Mouse (Mus musculus) hindbrain, embryonic 12.5 days (tissue): ENCODE measurements at regions not wholly inside any gene's neighbourhood (a gene's known extent, or its start where the extent isn't known, plus 50 kb on each side); places are given as distances from the start of the nearest gene placed in this dataset.

Experiments
- ATAC-seq: fragments of 200-750 bp; cut with Nextera tagmentation; 2 replicates; pipeline ENCODE4 v1.8.0; 2017; ENCODE audit warnings: moderate TSS enrichment; ENCODE audit not compliant: low FRiP score
- H3K27ac ChIP-seq: fragments of 300-500 bp; sonication (generic); 2 replicates; pipeline ENCODE4 v1.5.1; 2016; ENCODE audit warnings: mild to moderate bottlenecking
- H3K27me3 ChIP-seq: fragments of 300-500 bp; sonication (generic); 2 replicates; pipeline ENCODE4 v1.6.1; 2016; ENCODE audit warnings: mild to moderate bottlenecking
- H3K36me3 ChIP-seq: fragments of 300-500 bp; sonication (generic); 2 replicates; pipeline ENCODE4 v1.6.1; 2016; ENCODE audit warnings: mild to moderate bottlenecking
- H3K4me1 ChIP-seq: fragments of 300-500 bp; sonication (generic); 2 replicates; pipeline ENCODE4 v1.6.1; 2016
- H3K4me2 ChIP-seq: fragments of 300-500 bp; sonication (generic); replicated peaks from 2 replicates; pipeline ENCODE4 v1.6.1; 2016; ENCODE audit warnings: mild to moderate bottlenecking
- H3K4me3 ChIP-seq: fragments of 300-500 bp; sonication (generic); 2 replicates; pipeline ENCODE4 v1.5.1; 2016; ENCODE audit warnings: mild to moderate bottlenecking
- H3K9ac ChIP-seq: fragments of 300-500 bp; sonication (generic); 2 replicates; pipeline ENCODE4 v1.6.1; 2016; ENCODE audit warnings: mild to moderate bottlenecking, moderate library complexity
- H3K9me3 ChIP-seq: fragments of 300-500 bp; sonication (generic); replicated peaks from 2 replicates; pipeline ENCODE4 v1.6.1; 2016; ENCODE audit warnings: mild to moderate bottlenecking
- WGBS: fragments of 180-500 bp; shearing (Covaris S2); methylation state at CpG from one replicate; pipeline ENCODE4 v1.1.7; 2016; 5-methylcytosine and 5-hydroxymethylcytosine counted together

GRCm38 (mm10) chr17:31732176-31732880 lies 54.7 kb downstream of the Cryaa start:
- Histone ChIP-seq H3K27me3 (no peaks in the 10 kb centered on the region), H3K9ac (no peak overlapping the region), H3K36me3 (no peaks in the 10 kb centered on the region), H3K27ac (no peak overlapping the region), H3K4me2 (no peak overlapping the region), H3K4me1 (peaks cover 9% of the 10 kb centered on the region), H3K9me3 (no peaks in the 10 kb centered on the region), H3K4me3 (no peak overlapping the region)
- WGBS: 91% methylated on average over 32 of the region's 32 CpGs
- no peak for ATAC-seq

GRCm38 (mm10) chr17:31734521-31734920 lies 56.9 kb downstream of the Cryaa start:
- Histone ChIP-seq H3K36me3 (no peaks in the 10 kb centered on the region), H3K9me3 (no peaks in the 10 kb centered on the region), H3K9ac (no peak overlapping the region), H3K27me3 (no peaks in the 10 kb centered on the region), H3K4me3 (no peak overlapping the region), H3K27ac (no peak overlapping the region), H3K4me2 (no peak overlapping the region), H3K4me1 (no peaks in the 10 kb centered on the region; the same call in 1 of the 2 replicates)
- no peak for ATAC-seq
- WGBS: 30% methylated on average over 7 of the region's 7 CpGs

- H3K9me3 ChIP-seq: peaks cover 3% of the 10 kb centered on the region; the same call in 1 of the 2 replicates
- no peaks in the 10 kb centered on the region for H3K36me3 ChIP-seq
- no peak overlapping the region for H3K27ac ChIP-seq
- H3K9ac ChIP-seq: no peak overlapping the region
- H3K27me3 ChIP-seq: no peaks in the 10 kb centered on the region
- no peaks in the 10 kb centered on the region; the same call in 1 of the 2 replicates for H3K4me1 ChIP-seq
- no peak overlapping the region for H3K4me3 ChIP-seq
- WGBS: 84% methylated on average over 6 of the region's 6 CpGs
- H3K4me2 ChIP-seq: no peak overlapping the region
- no peak for ATAC-seq
Measured at GRCm38 (mm10) chr17:31736716-31737115, 59.1 kb downstream of the Cryaa start.

GRCm38 (mm10) chr17:31738249-31738648 lies 60.6 kb downstream of the Cryaa start:
- Histone ChIP-seq H3K9ac (no peak overlapping the region), H3K4me1 (no peaks in the 10 kb centered on the region; the same call in 1 of the 2 replicates), H3K9me3 (peaks cover 3% of the 10 kb centered on the region; the same call in 1 of the 2 replicates), H3K4me2 (no peak overlapping the region), H3K4me3 (no peak overlapping the region), H3K27ac (no peak overlapping the region), H3K27me3 (no peaks in the 10 kb centered on the region), H3K36me3 (no peaks in the 10 kb centered on the region)
- no peak for ATAC-seq
- WGBS: 66% methylated on average over 3 of the region's 3 CpGs

GRCm38 (mm10) chr17:31739586-31739985 lies 62.0 kb downstream of the Cryaa start:
- H3K9me3 ChIP-seq: peaks cover 3% of the 10 kb centered on the region; the same call in 1 of the 2 replicates
- H3K27ac ChIP-seq: no peak overlapping the region
- no peaks in the 10 kb centered on the region for H3K36me3 ChIP-seq
- 58% methylated on average over 11 of the region's 11 CpGs for WGBS
- no peak overlapping the region for H3K4me2 ChIP-seq
- H3K4me3 ChIP-seq: no peak overlapping the region
- no peaks in the 10 kb centered on the region for H3K27me3 ChIP-seq
- H3K4me1 ChIP-seq: no peaks in the 10 kb centered on the region; the same call in 1 of the 2 replicates
- ATAC-seq: no peak
- H3K9ac ChIP-seq: no peak overlapping the region

GRCm38 (mm10) chr17:31740059-31740458 lies 62.5 kb downstream of the Cryaa start:
- H3K27ac ChIP-seq: no peak overlapping the region
- 77% methylated on average over 11 of the region's 11 CpGs for WGBS
- no peak for ATAC-seq

GRCm38 (mm10) chr17:31743656-31744055 lies 66.0 kb downstream of the Cryaa start:
- no peak for ATAC-seq
- peaks cover 3% of the 10 kb centered on the region; the same call in 1 of the 2 replicates for H3K9me3 ChIP-seq
- H3K27me3 ChIP-seq: no peaks in the 10 kb centered on the region
- no peak overlapping the region for H3K4me2 ChIP-seq
- WGBS: 93% methylated on average over 4 of the region's 4 CpGs
- H3K9ac ChIP-seq: no peak overlapping the region
- peaks cover 12% of the 10 kb centered on the region for H3K4me1 ChIP-seq
- H3K4me3 ChIP-seq: no peak overlapping the region
- no peak overlapping the region for H3K27ac ChIP-seq
- no peaks in the 10 kb centered on the region for H3K36me3 ChIP-seq

More at GRCm38 (mm10) chr17:31740059-31740458, 62.5 kb downstream of the Cryaa start:
- no peak overlapping the region for H3K9ac ChIP-seq
- no peaks in the 10 kb centered on the region for H3K36me3 ChIP-seq
- H3K27me3 ChIP-seq: no peaks in the 10 kb centered on the region
- H3K4me2 ChIP-seq: no peak overlapping the region
- no peak overlapping the region for H3K4me3 ChIP-seq
- peaks cover 3% of the 10 kb centered on the region; the same call in 1 of the 2 replicates for H3K9me3 ChIP-seq
- no peaks in the 10 kb centered on the region for H3K4me1 ChIP-seq

GRCm38 (mm10) chr17:31746198-31747111 lies 68.8 kb downstream of the Cryaa start:
- 0 out of 2 replicates have a peak overlapping the region, but pooled peaks have one; percentile 2 for H3K9ac ChIP-seq
- no peak for ATAC-seq
- 54% methylated on average over 20 of the region's 20 CpGs for WGBS
- H3K27ac ChIP-seq: no peak overlapping the region
- no peaks in the 10 kb centered on the region for H3K9me3 ChIP-seq
- H3K36me3 ChIP-seq: no peaks in the 10 kb centered on the region
- H3K4me3 ChIP-seq: no peak overlapping the region
- H3K4me1 ChIP-seq: peaks cover 12% of the 10 kb centered on the region
- H3K27me3 ChIP-seq: no peaks in the 10 kb centered on the region
- no peak overlapping the region for H3K4me2 ChIP-seq

- Histone ChIP-seq H3K27ac (no peak overlapping the region), H3K4me1 (peaks cover 12% of the 10 kb centered on the region), H3K9me3 (no peaks in the 10 kb centered on the region), H3K9ac (no peak overlapping the region), H3K4me2 (no peak overlapping the region), H3K4me3 (no peak overlapping the region), H3K36me3 (no peaks in the 10 kb centered on the region), H3K27me3 (no peaks in the 10 kb centered on the region)
- WGBS: 82% methylated on average over 2 of the region's 2 CpGs
- no peak for ATAC-seq
Measured at GRCm38 (mm10) chr17:31747563-31747962, 70.0 kb downstream of the Cryaa start.

GRCm38 (mm10) chr17:31748158-31748557 lies 70.6 kb downstream of the Cryaa start:
- no peaks in the 10 kb centered on the region for H3K27me3 ChIP-seq
- no peak overlapping the region for H3K4me3 ChIP-seq
- no peak overlapping the region for H3K9ac ChIP-seq
- no peak overlapping the region for H3K27ac ChIP-seq
- ATAC-seq: no peak
- no peaks in the 10 kb centered on the region for H3K36me3 ChIP-seq
- H3K4me2 ChIP-seq: no peak overlapping the region
- no peaks in the 10 kb centered on the region for H3K9me3 ChIP-seq
- H3K4me1 ChIP-seq: peaks cover 12% of the 10 kb centered on the region
- 86% methylated on average over 2 of the region's 2 CpGs for WGBS

GRCm38 (mm10) chr17:31748971-31749370 lies 71.4 kb downstream of the Cryaa start:
- no peak overlapping the region for H3K4me3 ChIP-seq
- peaks cover 12% of the 10 kb centered on the region for H3K4me1 ChIP-seq
- H3K27ac ChIP-seq: no peak overlapping the region
- no peaks in the 10 kb centered on the region for H3K36me3 ChIP-seq
- no peak overlapping the region for H3K9ac ChIP-seq
- no peak for ATAC-seq
- 82% methylated on average over 6 of the region's 6 CpGs for WGBS
- H3K9me3 ChIP-seq: no peaks in the 10 kb centered on the region
- H3K27me3 ChIP-seq: no peaks in the 10 kb centered on the region
- H3K4me2 ChIP-seq: no peak overlapping the region

GRCm38 (mm10) chr17:31751262-31751661 lies 73.7 kb downstream of the Cryaa start:
- peaks cover 7% of the 10 kb centered on the region; the same call in 1 of the 2 replicates for H3K9me3 ChIP-seq
- H3K9ac ChIP-seq: no peak overlapping the region
- WGBS: 80% methylated on average over 2 of the region's 2 CpGs
- H3K4me3 ChIP-seq: no peak overlapping the region
- no peaks in the 10 kb centered on the region for H3K27me3 ChIP-seq
- peaks cover 9% of the 10 kb centered on the region for H3K4me1 ChIP-seq
- no peak for ATAC-seq
- H3K27ac ChIP-seq: no peak overlapping the region
- H3K4me2 ChIP-seq: no peak overlapping the region
- H3K36me3 ChIP-seq: no peaks in the 10 kb centered on the region
